Mouse (Mus musculus) adrenal gland, postnatal 0 days (tissue): Measurements from ENCODE around the gene Cks2. TPM values are rescaled to one million over a fixed set of nuclear protein-coding genes. Genes with fewer than 3 reads are reported as not detected.

Experiments used
- polyA plus RNA-seq: library from polyadenylated mRNA; unstranded; fragments of >200 nt; fragmentation: Nextera tagmentation; extraction: Ambion mirVana; gene quantifications from 2 replicates; pipeline ENCODE4 v1.2.1, GENCODE M21; 2015

The Cks2 gene
- 185 and 197 TPM in 2 replicates for polyA plus RNA-seq

DNA sequence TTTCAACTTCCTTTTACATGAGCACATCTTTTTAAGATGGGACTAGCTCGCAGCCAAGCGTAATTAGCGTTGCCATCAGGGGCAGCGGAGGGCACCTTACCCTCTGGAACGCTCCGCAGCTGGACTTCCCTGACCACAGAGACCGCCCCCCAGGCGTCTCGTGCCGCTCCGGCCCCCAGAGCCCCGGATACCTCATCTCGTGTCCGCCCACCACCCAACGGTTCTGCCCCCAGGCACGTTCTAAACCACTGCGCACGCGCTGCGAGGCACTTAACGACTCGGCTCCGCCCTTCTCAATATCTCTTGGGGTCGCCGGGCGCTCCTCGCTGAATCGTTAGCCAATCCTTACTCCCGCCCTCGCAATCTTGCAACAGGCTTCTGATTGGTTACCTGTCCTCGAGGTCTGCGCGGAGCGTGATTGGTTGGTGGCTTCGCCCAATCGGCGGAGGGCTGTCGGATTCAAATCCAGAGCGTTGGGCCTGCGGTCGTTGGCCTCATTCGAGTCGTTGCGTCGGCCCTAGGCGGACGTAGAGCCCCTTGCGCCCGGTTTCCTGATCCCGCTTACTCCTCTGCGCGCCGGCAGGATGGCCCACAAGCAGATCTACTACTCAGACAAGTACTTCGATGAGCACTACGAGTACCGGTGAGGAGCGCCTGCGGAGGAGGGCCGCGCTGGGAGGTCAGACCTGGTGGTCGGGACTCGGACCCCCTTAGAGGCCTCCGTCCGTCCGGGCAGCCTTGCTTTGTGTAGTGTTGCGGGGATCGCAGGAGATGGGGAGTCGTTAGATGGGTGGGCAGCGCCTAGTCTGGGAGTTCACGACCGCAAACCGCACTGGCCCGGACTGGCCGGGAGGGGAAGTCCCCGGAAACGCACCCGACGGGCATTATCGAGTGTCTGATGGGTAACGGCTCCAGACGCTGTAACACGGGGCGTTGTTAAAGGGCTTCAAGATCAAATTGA lies at the start of gene Cks2:
Gene Cks2, plus strand, starts transcription at position 404 of the 961 bp plus-strand sequence.

DNA sequence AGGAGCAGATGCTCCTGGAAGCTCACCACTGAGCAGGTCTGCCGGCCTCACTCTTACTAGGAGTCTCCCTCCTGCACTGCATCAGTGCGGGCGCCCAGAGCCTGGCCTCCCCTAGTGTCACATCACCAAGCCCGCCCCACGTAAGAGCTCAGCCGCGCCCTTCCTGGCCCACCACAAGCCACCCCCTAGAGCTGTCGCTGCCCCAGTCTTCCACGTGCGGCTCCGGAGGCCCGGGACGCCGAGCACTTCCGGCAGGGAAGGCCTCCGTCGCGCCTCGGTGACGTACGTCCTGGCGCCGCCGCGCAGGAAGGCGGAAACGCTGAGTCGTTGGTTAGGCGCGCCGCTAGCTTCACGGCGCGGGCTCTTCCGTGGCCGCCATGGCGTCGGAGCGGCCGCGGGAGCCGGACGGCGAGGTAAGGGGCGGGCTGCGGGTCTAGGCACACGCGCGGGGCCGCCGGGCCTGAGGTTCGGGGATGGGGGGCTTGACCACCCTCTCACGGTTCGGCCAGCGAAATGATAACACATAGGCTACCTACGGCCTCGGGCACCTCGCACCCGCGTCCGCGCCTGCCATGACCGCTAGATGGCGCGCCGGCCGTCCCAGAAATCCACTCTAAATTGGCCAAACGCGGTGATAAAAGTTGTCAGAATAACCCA lies 6.5 kb downstream of the Cks2 start, which contains the start of gene Secisbp2:
Gene Secisbp2, plus strand, starts transcription at position 290 of the 657 bp plus-strand sequence.

Other genes starting within 250 kb of the Cks2 start
- gene S1pr3, start 236.6 kb upstream of the Cks2 start, polyA plus RNA-seq = 18.8 and 18.9 TPM in 2 replicates
- gene Shc3, start 75.8 kb upstream of the Cks2 start, polyA plus RNA-seq = 0.22 and 0.87 TPM in 2 replicates
- gene Secisbp2, start 6.5 kb downstream of the Cks2 start, polyA plus RNA-seq = 12.4 and 20.4 TPM in 2 replicates
- gene Sema4d, start 148.5 kb downstream of the Cks2 start, polyA plus RNA-seq = 8.9 and 11.5 TPM in 2 replicates
- gene Gadd45g, start 201.4 kb downstream of the Cks2 start, polyA plus RNA-seq = 23.4 and 30.3 TPM in 2 replicates